Comparison of ENCODE assay signal across 14 mouse cellular contexts in the genomic region with DNA sequence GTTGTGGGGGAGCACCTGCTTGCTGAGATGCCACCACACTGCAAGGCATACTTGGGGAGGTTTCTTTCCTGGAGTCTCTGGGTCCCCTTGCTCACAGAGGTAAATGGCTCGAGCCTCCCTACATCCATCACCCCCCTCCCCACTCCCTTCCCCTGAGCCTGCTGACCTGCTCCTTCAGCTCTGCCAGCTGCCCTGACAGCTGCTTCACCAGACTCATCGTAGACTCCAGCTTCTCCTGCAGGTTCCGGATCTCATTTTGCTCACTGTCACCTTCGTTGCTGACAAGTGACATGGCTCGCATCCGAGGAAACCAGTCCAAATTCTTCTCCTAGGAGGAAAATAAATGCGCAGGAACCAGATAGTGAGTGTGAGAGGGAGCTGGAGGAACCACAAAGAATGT.
A peak's percentile ranks its signal among the peaks of the same experiment; 100 is the strongest.
DNase-seq lines count a peak whose midpoint lies in the region; ATAC-seq lines count a peak whose summit lies in the region.
"Had no signal": no experiment of that assay in that cellular context is flagged by ENCODE, and none has a peak within 500 bp of the region (broad histone marks: within the 10 kb centered on the region; RNA-seq: fewer than 3 reads in every experiment).

No protein-coding gene starts in this region.

- DNase-seq in lung, postnatal 10 days = peak; percentile 33
- no peak for DNase-seq in lung, postnatal 14 days
- peak; percentile 45 for DNase-seq in hindbrain, embryonic 11.5 days (ENCODE audit: low spot score)
- DNase-seq in adrenal gland, adult 18-20 months (ENCODE audit: low spot score in 2 of 2) = no peak
- DNase-seq: gastrocnemius, adult 2 months; heart, postnatal 14 days; kidney, postnatal 25 days; lung, adult 18-20 months had no signal

- H3K9me3 ChIP-seq in hindbrain, embryonic 11.5 days (ENCODE audit: control insufficient read depth, low read length) = no peaks in the 10 kb centered on the region
- H3K9me3 ChIP-seq in neural tube, embryonic 14.5 days (ENCODE audit: control insufficient read depth, low read length) = no peaks in the 10 kb centered on the region
- H3K9me3 ChIP-seq: megakaryocyte, embryonic 14.5 days had no signal

- peak overlapping the region; percentile 35 for H3K9ac ChIP-seq in hindbrain, embryonic 11.5 days (ENCODE audit: low read depth, low read length)
- no peak overlapping the region for H3K9ac ChIP-seq in neural tube, embryonic 14.5 days (replicated peaks; ENCODE audit: low read depth, low read length)

- peak; percentile 52 for ATAC-seq in hindbrain, embryonic 11.5 days (ENCODE audit: low FRiP score)
- 0 out of 2 replicates have a peak, but pooled peaks have one; percentile 2 for ATAC-seq in megakaryocyte progenitor cell, adult 5-6 weeks (replicated peaks; ENCODE audit: poor library complexity)
- ATAC-seq in neural tube, embryonic 14.5 days (ENCODE audit: low read depth) = peak; percentile 61; the same call in 1 of the 2 replicates
- ATAC-seq in monocyte, adult 5-6 weeks (replicated peaks; ENCODE audit: insufficient number of reproducible peaks, low FRiP score, low TSS enrichment, poor library complexity, severe bottlenecking) = no peak
- ATAC-seq: intestine, postnatal 0 days had no signal

- H3K27ac ChIP-seq in hindbrain, embryonic 11.5 days (ENCODE audit: low read depth, low read length) = peak overlapping the region; percentile 77
- H3K27ac ChIP-seq in neural tube, embryonic 14.5 days (ENCODE audit: low read depth, low read length) = peak overlapping the region; percentile 60
- H3K27ac ChIP-seq: gastrocnemius, adult 2 months; left cerebral cortex, adult 2 months had no signal

- WGBS in hindbrain, embryonic 11.5 days = 52% methylated on average over 7 of the region's 7 CpGs
- 49% methylated on average over 7 of the region's 7 CpGs for WGBS in neural tube, embryonic 14.5 days

- no peak overlapping the region for H3K4me2 ChIP-seq in hindbrain, embryonic 11.5 days (replicated peaks; ENCODE audit: low read depth, low read length)
- H3K4me2 ChIP-seq in neural tube, embryonic 14.5 days (ENCODE audit: low read depth, low read length) = no peak overlapping the region

- H3K4me1 ChIP-seq in hindbrain, embryonic 11.5 days (replicated peaks; ENCODE audit: control insufficient read depth, insufficient read depth, low read length) = peaks cover 6% of the 10 kb centered on the region; the same call in 1 of the 2 replicates
- peaks cover 6% of the 10 kb centered on the region; the same call in 1 of the 2 replicates for H3K4me1 ChIP-seq in neural tube, embryonic 14.5 days (ENCODE audit: control insufficient read depth, insufficient read depth, low read length)

- no peaks in the 10 kb centered on the region for H3K27me3 ChIP-seq in hindbrain, embryonic 11.5 days (ENCODE audit: control insufficient read depth, insufficient read depth, low read length)
- H3K27me3 ChIP-seq in neural tube, embryonic 14.5 days (ENCODE audit: control insufficient read depth, insufficient read depth, low read length) = no peaks in the 10 kb centered on the region

- no peaks in the 10 kb centered on the region for H3K36me3 ChIP-seq in hindbrain, embryonic 11.5 days (ENCODE audit: control insufficient read depth, insufficient read depth, low read length)
- H3K36me3 ChIP-seq in neural tube, embryonic 14.5 days (ENCODE audit: control insufficient read depth, insufficient read depth, low read length) = no peaks in the 10 kb centered on the region

- no peak overlapping the region for H3K4me3 ChIP-seq in hindbrain, embryonic 11.5 days (ENCODE audit: low read depth, low read length)
- no peak overlapping the region for H3K4me3 ChIP-seq in neural tube, embryonic 14.5 days (ENCODE audit: low read depth, low read length)
- H3K4me3 ChIP-seq: gastrocnemius, adult 2 months; left cerebral cortex, adult 2 months; megakaryocyte, embryonic 14.5 days had no signal

Comparison
In these comparisons a context has a peak if more than half of its experiments do, and no peak if none do; other contexts are left out.
1. DNase-seq: peak in lung, postnatal 10 days (single experiment) and hindbrain, embryonic 11.5 days (single experiment); none in lung, postnatal 14 days (single experiment) and adrenal gland, adult 18-20 months (0 of 2).